Mouse (Mus musculus) CH12.LX (cell line): ENCODE results near the gene Mpp4. TPM values are rescaled to one million over a fixed set of nuclear protein-coding genes. Genes with fewer than 3 reads are reported as not detected.

Experiments used
- DNase-seq: peaks from one replicate; pipeline ENCODE4 v3.0.0-alpha.2; 2013; ENCODE audit errors: extremely low read depth
- H3K27ac ChIP-seq: 2 replicates; pipeline ENCODE4 v1.5.1; 2012; ENCODE audit warnings: low read depth, mild to moderate bottlenecking, control low read depth, moderate library complexity; ENCODE audit not compliant: insufficient read depth
- H3K27me3 ChIP-seq: replicated peaks from 2 replicates; pipeline ENCODE3; 2012; ENCODE audit warnings: inconsistent platforms
- H3K36me3 ChIP-seq, 2 experiments: replicated peaks in 1 of 2; 2 replicates each; pipeline versions ENCODE3 to v1.6.1; 2012; ENCODE audit warnings: inconsistent platforms in 1 of 2, low read length in 1 of 2, mild to moderate bottlenecking in 1 of 2, mixed read lengths in 1 of 2, moderate library complexity in 1 of 2; ENCODE audit not compliant: control insufficient read depth in 1 of 2, insufficient read depth in 1 of 2
- H3K4me1 ChIP-seq, 2 experiments: 2 replicates each; pipeline ENCODE4 v1.6.1; 2012; ENCODE audit warnings: inconsistent platforms in 1 of 2, moderate library complexity in 1 of 2; ENCODE audit not compliant: insufficient read depth in 2 of 2, control insufficient read depth in 1 of 2
- H3K4me2 ChIP-seq: 2 replicates; pipeline ENCODE4 v1.6.1; 2012; ENCODE audit warnings: low read depth, mild to moderate bottlenecking, control low read depth; ENCODE audit not compliant: poor library complexity, insufficient read depth, severe bottlenecking
- H3K4me3 ChIP-seq, 3 experiments: fragments of 150-350 bp in 1 of 3; sonication (generic) in 1 of 3; replicated peaks in 1 of 3; 2 replicates each; pipeline versions ENCODE3 to v1.5.1; 2011 to 2012; ENCODE audit warnings: low read depth in 2 of 3, low read length in 2 of 3, mild to moderate bottlenecking in 2 of 3, moderate library complexity in 2 of 3, control low read depth in 1 of 3, improper control_type of control experiment in 1 of 3, inconsistent platforms in 1 of 3, mixed read lengths in 1 of 3; ENCODE audit not compliant: poor library complexity in 1 of 3
- H3K79me2 ChIP-seq: replicated peaks from 2 replicates; pipeline ENCODE4 v1.6.1; 2012; ENCODE audit warnings: mild to moderate bottlenecking, moderate library complexity; ENCODE audit not compliant: control insufficient read depth, poor library complexity, insufficient read depth, severe bottlenecking; ENCODE audit errors: extremely low read depth
- H3K9ac ChIP-seq: 2 replicates; pipeline ENCODE4 v1.6.1; 2012; ENCODE audit warnings: low read depth, mild to moderate bottlenecking, control low read depth, moderate library complexity; ENCODE audit not compliant: insufficient read depth
- H3K9me3 ChIP-seq: replicated peaks from 2 replicates; pipeline ENCODE3; 2012; ENCODE audit warnings: low read length, inconsistent platforms, mixed read lengths
- BHLHE40 ChIP-seq: IDR thresholded peaks from 2 replicates; pipeline ENCODE4 v1.6.1; 2011; ENCODE audit warnings: mild to moderate bottlenecking, low read depth, low read length, improper control_type of control experiment
- CHD1 ChIP-seq: IDR thresholded peaks from 2 replicates; pipeline ENCODE4 v1.6.1; 2012; ENCODE audit warnings: low read depth, low read length, improper control_type of control experiment, inconsistent platforms
- CHD2 ChIP-seq: IDR thresholded peaks from 2 replicates; pipeline ENCODE4 v1.6.1; 2011; ENCODE audit warnings: low read length, improper control_type of control experiment
- CTCF ChIP-seq, 2 experiments: IDR thresholded peaks in 1 of 2; conservative IDR thresholded peaks in 1 of 2; 2 replicates each; pipeline ENCODE4 v1.5.1; 2011 to 2012; ENCODE audit warnings: low read depth in 2 of 2, low read length in 2 of 2, improper control_type of control experiment in 1 of 2, inconsistent platforms in 1 of 2, mild to moderate bottlenecking in 1 of 2, moderate library complexity in 1 of 2
- E2F4 ChIP-seq: IDR thresholded peaks from 2 replicates; pipeline ENCODE4 v1.6.1; 2011; ENCODE audit warnings: low read depth, low read length, improper control_type of control experiment; ENCODE audit not compliant: insufficient replicate concordance
- ELF1 ChIP-seq: IDR thresholded peaks from 2 replicates; pipeline ENCODE4 v1.6.1; 2014; ENCODE audit warnings: low read depth, mild to moderate bottlenecking, inconsistent platforms, low read length, improper control_type of control experiment
- EP300 ChIP-seq: IDR thresholded peaks from 2 replicates; pipeline ENCODE4 v1.6.1; 2011; ENCODE audit warnings: low read length, improper control_type of control experiment
- ETS1 ChIP-seq: conservative IDR thresholded peaks from 2 replicates; pipeline ENCODE4 v1.6.1; 2012; ENCODE audit warnings: low read depth, mild to moderate bottlenecking, inconsistent platforms, low read length, improper control_type of control experiment, moderate library complexity
- HCFC1 ChIP-seq: IDR thresholded peaks from 2 replicates; pipeline ENCODE4 v1.6.1; 2012; ENCODE audit warnings: low read depth, mild to moderate bottlenecking, inconsistent platforms, low read length, improper control_type of control experiment
- IRF4 ChIP-seq: IDR thresholded peaks from 2 replicates; pipeline ENCODE4 v1.6.1; 2014; ENCODE audit warnings: low read depth, mild to moderate bottlenecking, inconsistent platforms, low read length, improper control_type of control experiment
- JUN ChIP-seq: IDR thresholded peaks from 2 replicates; pipeline ENCODE4 v1.6.1; 2011; ENCODE audit warnings: low read depth, mild to moderate bottlenecking, low read length, improper control_type of control experiment, moderate library complexity; ENCODE audit not compliant: insufficient read depth
- JUND ChIP-seq: conservative IDR thresholded peaks from 2 replicates; pipeline ENCODE4 v1.6.1; 2011; ENCODE audit warnings: low read depth, low read length, improper control_type of control experiment
- KAT2A ChIP-seq: IDR thresholded peaks from 2 replicates; pipeline ENCODE4 v1.6.1; 2012; ENCODE audit warnings: low read length, improper control_type of control experiment, inconsistent platforms; ENCODE audit not compliant: insufficient replicate concordance
- MAFK ChIP-seq: IDR thresholded peaks from 2 replicates; pipeline ENCODE4 v1.6.1; 2011; ENCODE audit warnings: low read length, improper control_type of control experiment; ENCODE audit not compliant: insufficient replicate concordance
- MAX ChIP-seq: IDR thresholded peaks from 2 replicates; pipeline ENCODE4 v1.6.1; 2011; ENCODE audit warnings: low read length, improper control_type of control experiment
- MAZ ChIP-seq: IDR thresholded peaks from 2 replicates; pipeline ENCODE4 v1.6.1; 2012; ENCODE audit warnings: low read depth, mild to moderate bottlenecking, inconsistent platforms, low read length, improper control_type of control experiment, moderate library complexity
- MEF2A ChIP-seq: IDR thresholded peaks from 2 replicates; pipeline ENCODE4 v1.6.1; 2014; ENCODE audit warnings: low read depth, mild to moderate bottlenecking, inconsistent platforms, low read length, improper control_type of control experiment, borderline replicate concordance
- MXI1 ChIP-seq: IDR thresholded peaks from 2 replicates; pipeline ENCODE4 v1.6.1; 2011; ENCODE audit warnings: mild to moderate bottlenecking, low read depth, low read length, improper control_type of control experiment
- MYC ChIP-seq: IDR thresholded peaks from 2 replicates; pipeline ENCODE4 v1.6.1; 2011; ENCODE audit warnings: low read depth, mild to moderate bottlenecking, improper control_type of control experiment, low read length
- NELFE ChIP-seq: IDR thresholded peaks from 2 replicates; pipeline ENCODE4 v1.6.1; 2011; ENCODE audit warnings: low read depth, low read length, improper control_type of control experiment
- NRF1 ChIP-seq: IDR thresholded peaks from 2 replicates; pipeline ENCODE4 v1.6.1; 2014; ENCODE audit warnings: low read depth, mild to moderate bottlenecking, inconsistent platforms, low read length, improper control_type of control experiment, moderate library complexity
- PAX5 ChIP-seq: IDR thresholded peaks from 2 replicates; pipeline ENCODE4 v1.6.1; 2012; ENCODE audit warnings: low read length, inconsistent platforms, mixed read lengths
- POLR2A ChIP-seq: IDR thresholded peaks from 2 replicates; pipeline ENCODE4 v1.6.1; 2011; ENCODE audit warnings: low read depth, mild to moderate bottlenecking, improper control_type of control experiment, low read length
- POLR2AphosphoS2 ChIP-seq: IDR thresholded peaks from 2 replicates; pipeline ENCODE4 v1.6.1; 2011; ENCODE audit warnings: low read depth, low read length, improper control_type of control experiment
- RAD21 ChIP-seq: IDR thresholded peaks from 2 replicates; pipeline ENCODE4 v1.6.1; 2011; ENCODE audit warnings: low read depth, mild to moderate bottlenecking, low read length, improper control_type of control experiment, moderate library complexity
- RCOR1 ChIP-seq: conservative IDR thresholded peaks from 2 replicates; pipeline ENCODE4 v1.6.1; 2012; ENCODE audit warnings: low read depth, mild to moderate bottlenecking, inconsistent platforms, low read length, improper control_type of control experiment
- SIN3A ChIP-seq: IDR thresholded peaks from 2 replicates; pipeline ENCODE4 v1.6.1; 2012; ENCODE audit warnings: low read length, improper control_type of control experiment, inconsistent platforms
- TBP ChIP-seq: conservative IDR thresholded peaks from 2 replicates; pipeline ENCODE4 v1.6.1; 2011; ENCODE audit warnings: low read depth, low read length, improper control_type of control experiment
- TCF12 ChIP-seq: IDR thresholded peaks from 2 replicates; pipeline ENCODE4 v1.6.1; 2014; ENCODE audit warnings: low read depth, mild to moderate bottlenecking, inconsistent platforms, low read length, improper control_type of control experiment
- USF1 ChIP-seq: IDR thresholded peaks from 2 replicates; pipeline ENCODE4 v1.6.1; 2014; ENCODE audit warnings: low read depth, mild to moderate bottlenecking, inconsistent platforms, low read length, improper control_type of control experiment
- USF2 ChIP-seq: conservative IDR thresholded peaks from 2 replicates; pipeline ENCODE4 v1.6.1; 2011; ENCODE audit warnings: low read depth, low read length, improper control_type of control experiment
- ZC3H11A ChIP-seq: IDR thresholded peaks from 2 replicates; pipeline ENCODE4 v1.6.1; 2012; ENCODE audit warnings: low read depth, mild to moderate bottlenecking, inconsistent platforms, low read length, improper control_type of control experiment
- ZKSCAN1 ChIP-seq: IDR thresholded peaks from 2 replicates; pipeline ENCODE4 v1.6.1; 2012; ENCODE audit warnings: low read depth, inconsistent platforms, low read length, improper control_type of control experiment, borderline replicate concordance
- ZMIZ1 ChIP-seq: IDR thresholded peaks from 2 replicates; pipeline ENCODE4 v1.6.1; 2012; ENCODE audit warnings: low read depth, mild to moderate bottlenecking, inconsistent platforms, low read length, improper control_type of control experiment
- ZNF384 ChIP-seq: IDR thresholded peaks from 2 replicates; pipeline ENCODE4 v1.6.1; 2012; ENCODE audit warnings: low read depth, low read length, improper control_type of control experiment, inconsistent platforms
- dilution Hi-C: fragments of 300-500 bp; cut with MboI; formaldehyde crosslinking; loops from 2 replicates; pipeline ENCODE4 v1.14.3; 2020; ENCODE audit warnings: low sequenced_read_pairs; ENCODE audit not compliant: extremely low pct_unique_long_range_greater_than_20kb, extremely low pct_ligation_motif_present
- in situ Hi-C: fragments of 300-500 bp; cut with MboI; formaldehyde crosslinking; loops from 3 replicates; pipeline ENCODE4 v1.14.3; 2019; ENCODE audit warnings: low sequenced_read_pairs, low pct_ligation_motif_present, low pct_unique_long_range_greater_than_20kb, mixed read lengths
- polyA plus RNA-seq: library from polyadenylated mRNA; unstranded; fragments of >175 nt; gene quantifications from 2 replicates; pipeline ENCODE4 v1.2.1, GENCODE M21; 2012; ENCODE audit warnings: low read depth; ENCODE audit not compliant: insufficient read length
- total RNA-seq, 2 experiments: library from RNA; depleted of rRNA; stranded (reverse); fragments of 300-350 nt in 1 of 2; fragments of >200 nt in 1 of 2; gene quantifications; 2 replicates each; pipeline ENCODE4 v1.2.3; 2012 to 2014

Gene Mpp4
- total and polyA plus RNA-seq, 3 experiments, result 0.79 to 2.8 (median 1.1) TPM

DNA sequence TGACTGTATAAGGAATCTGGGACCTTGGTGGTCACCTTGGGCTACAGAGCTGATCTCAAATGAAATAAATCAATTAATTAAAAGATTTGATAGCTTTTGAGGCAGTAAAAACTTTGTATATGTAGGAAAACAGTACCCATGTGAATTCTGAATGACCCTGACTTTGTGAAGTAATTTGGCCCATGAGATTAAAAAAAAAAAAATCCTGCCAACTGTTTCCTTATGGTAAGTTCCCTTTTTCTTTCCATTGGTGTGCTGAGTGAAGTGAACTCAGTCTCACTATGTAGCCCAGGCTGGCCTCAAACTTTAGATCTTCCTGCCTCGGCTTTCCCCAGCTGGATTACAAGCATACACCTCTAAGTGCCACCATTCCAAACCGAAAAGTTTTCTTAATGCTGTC lies 19.2 kb upstream of the Mpp4 start:
- peaks cover 26 to 60% of the 10 kb centered on the region in 2 experiments for H3K36me3 ChIP-seq
- dilution Hi-C loops, result no loop called here

DNA sequence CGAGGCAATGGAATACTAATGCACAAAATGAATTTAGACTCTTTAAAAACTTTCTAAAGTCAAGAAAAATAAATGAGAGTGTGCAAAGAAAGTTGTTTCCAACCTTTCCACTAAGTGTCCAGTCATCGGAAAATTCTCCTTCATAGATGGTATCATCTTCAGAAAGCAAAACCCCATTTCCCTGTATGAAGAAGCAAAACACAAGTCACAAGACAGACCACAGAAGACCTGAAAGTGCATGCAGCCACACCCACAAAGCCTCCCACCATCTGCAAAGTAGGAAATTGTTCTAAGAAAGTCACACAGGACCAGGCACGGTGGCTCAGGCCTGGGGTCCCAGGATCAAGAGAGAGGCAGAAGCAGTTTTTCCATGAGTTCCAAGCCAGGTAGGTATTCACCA lies 16.8 kb upstream of the Mpp4 start:
- Histone ChIP-seq H3K9me3 (no peaks in the 10 kb centered on the region), H3K27ac (peak overlapping the region; percentile 40; the same call in 1 of the 2 replicates), H3K4me1 (peaks cover 14 to 60% of the 10 kb centered on the region in 2 experiments), H3K4me3 (no peak overlapping the region), H3K9ac (peak overlapping the region; percentile 15; the same call in 1 of the 2 replicates), H3K27me3 (no peaks in the 10 kb centered on the region), H3K4me2 (peak overlapping the region; percentile 57), H3K36me3 (peaks cover 38 to 78% of the 10 kb centered on the region in 2 experiments), H3K79me2 (no peaks in the 10 kb centered on the region)
- dilution Hi-C loops, result no loop called here
- DNase-seq, result peak; percentile 77
- in situ Hi-C loops, result no loop called here
- TF ChIP-seq USF2 (no peak), NELFE (no peak), NRF1 (no peak), RAD21 (no peak), TBP (no peak), RCOR1 (peak; percentile 90), E2F4 (no peak), ZC3H11A (no peak), MAFK (peak; percentile 93), TCF12 (peak; percentile 67; the same call in 1 of the 2 replicates), ZKSCAN1 (no peak), MYC (peak; percentile 81), USF1 (no peak), HCFC1 (peak; percentile 41; the same call in 1 of the 2 replicates), ZMIZ1 (no peak), MAZ (0 out of 2 replicates have a peak, but pooled peaks have one; percentile 33), JUND (peak; percentile 78), CTCF (conservative IDR thresholded peaks at IDR 0.05 in 1 of 2, IDR thresholded peaks at IDR 0.05 in 1 of 2; ENCODE audit: low read depth in 2 of 2, low read length in 2 of 2) (no peak), POLR2AphosphoS2 (no peak), PAX5 (no peak), JUN (peak; percentile 82), MEF2A (peak; percentile 77), MAX (peak; percentile 61; the same call in 1 of the 2 replicates), ETS1 (peak; percentile 90), MXI1 (peak; percentile 66; the same call in 1 of the 2 replicates), CHD2 (peak; percentile 52; the same call in 1 of the 2 replicates), CHD1 (peak; percentile 82; the same call in 1 of the 2 replicates), POLR2A (no peak), ZNF384 (no peak), EP300 (peak; percentile 97), IRF4 (peak; percentile 92), SIN3A (peak; percentile 82), KAT2A (no peak)

More for the DNA sequence above, 19.2 kb upstream of the Mpp4 start:
- no peak for TF ChIP-seq ZKSCAN1
- no peak for TF ChIP-seq BHLHE40
- no peak for TF ChIP-seq ELF1
- peaks cover 17 to 74% of the 10 kb centered on the region in 2 experiments for H3K4me1 ChIP-seq
- in situ Hi-C loops, result no loop called here
- no peaks in the 10 kb centered on the region for H3K27me3 ChIP-seq
- no peaks in the 10 kb centered on the region for H3K9me3 ChIP-seq
- H3K4me3 ChIP-seq, result no peak overlapping the region
- no peak overlapping the region for H3K9ac ChIP-seq
- H3K4me2 ChIP-seq, result no peak overlapping the region
- H3K27ac ChIP-seq, result no peak overlapping the region
- no peak for DNase-seq
- no peaks in the 10 kb centered on the region for H3K79me2 ChIP-seq
